Mouse (Mus musculus) T-helper 2 cell (primary cell): ENCODE measurements at regions not wholly inside any gene's neighbourhood (a gene's known extent, or its start where the extent isn't known, plus 50 kb on each side); places are given as distances from the start of the nearest gene placed in this dataset.

Source experiments
- in situ Hi-C: fragments of 300-600 bp; cut with MboI, MseI; formaldehyde crosslinking; loops from one replicate; pipeline ENCODE4 v1.15.1; 2025; ENCODE audit warnings: high pct_unique_total_duplicates

DNA sequence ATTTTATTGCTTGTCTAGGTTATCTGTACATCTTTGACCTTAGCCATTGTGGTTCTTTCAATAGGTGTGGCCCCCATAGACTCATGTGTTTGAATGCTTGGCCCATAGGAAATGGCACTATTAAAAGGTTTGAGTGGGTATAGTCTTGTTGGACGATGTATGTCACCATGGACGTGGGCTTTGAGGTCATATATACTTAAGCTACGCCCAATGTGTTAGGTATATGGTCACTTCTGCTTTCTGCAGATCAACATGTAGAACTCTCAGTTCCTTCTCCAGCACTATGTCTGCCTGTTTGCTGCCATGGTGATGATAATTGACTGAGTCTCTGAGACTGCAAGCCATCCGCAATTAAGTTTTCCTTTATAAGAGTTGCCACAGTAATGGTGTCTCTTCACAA lies 366.8 kb downstream of the Epha4 start:
- in situ Hi-C loops, result no loop called here

DNA sequence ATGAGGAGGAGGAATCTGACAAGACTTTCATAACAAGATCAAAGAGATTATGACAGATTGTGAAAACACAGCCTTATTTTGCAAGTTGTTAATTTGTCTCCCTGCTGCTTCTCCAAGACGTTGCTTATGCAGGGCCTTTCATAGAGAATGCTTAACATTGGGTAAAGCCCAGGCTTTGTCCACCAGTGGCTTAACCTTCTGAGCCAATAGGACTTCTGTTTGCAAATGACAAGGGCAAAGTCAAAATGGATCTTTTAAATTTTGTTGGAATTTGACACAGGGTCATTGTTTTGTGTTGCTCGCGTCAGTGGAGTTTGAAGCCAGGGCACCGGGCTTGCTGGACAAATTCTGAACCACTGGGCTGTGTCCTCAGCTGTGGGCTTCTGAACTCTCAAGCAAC lies 346.6 kb downstream of the Epha4 start:
- in situ Hi-C loops, result no loop called here

DNA sequence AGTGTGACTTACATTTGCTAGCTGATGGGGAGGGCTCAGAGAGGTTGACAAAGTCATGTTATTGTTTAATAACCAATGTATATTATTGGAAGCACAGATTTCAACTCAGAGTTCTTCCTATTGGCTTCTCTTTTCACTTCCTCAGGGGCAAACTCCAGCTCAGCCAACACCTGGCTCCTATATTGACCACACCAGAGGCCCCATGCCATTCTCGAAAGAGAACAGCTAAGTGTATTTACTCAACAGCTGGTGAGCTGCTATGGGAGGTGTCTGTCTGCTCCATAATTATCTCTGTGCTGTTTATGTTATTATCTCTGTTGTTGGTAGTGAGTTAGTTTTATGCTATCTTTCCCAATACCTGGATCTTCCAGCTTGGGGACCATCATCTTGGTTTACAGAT lies 342.4 kb downstream of the Epha4 start:
- in situ Hi-C loops, result no loop called here

DNA sequence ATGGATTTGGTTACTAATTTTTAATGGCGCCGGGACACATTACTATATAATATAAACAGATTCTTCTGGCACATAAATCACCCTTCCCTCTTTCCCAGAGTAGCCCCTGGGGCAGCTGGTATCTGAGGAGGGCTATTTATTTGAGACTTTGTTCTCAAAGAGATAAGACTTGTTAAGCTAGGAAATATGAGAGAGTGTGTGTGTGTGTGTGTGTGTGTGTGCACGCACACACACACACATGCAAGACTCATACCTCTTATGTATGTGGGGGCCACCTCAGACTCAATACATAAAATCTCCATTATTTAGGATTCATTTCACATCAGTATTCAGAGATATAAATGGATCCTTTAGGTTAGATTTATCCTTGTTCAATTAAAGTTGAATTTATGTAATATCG lies 340.1 kb downstream of the Epha4 start:
- in situ Hi-C loops, result no loop called here

DNA sequence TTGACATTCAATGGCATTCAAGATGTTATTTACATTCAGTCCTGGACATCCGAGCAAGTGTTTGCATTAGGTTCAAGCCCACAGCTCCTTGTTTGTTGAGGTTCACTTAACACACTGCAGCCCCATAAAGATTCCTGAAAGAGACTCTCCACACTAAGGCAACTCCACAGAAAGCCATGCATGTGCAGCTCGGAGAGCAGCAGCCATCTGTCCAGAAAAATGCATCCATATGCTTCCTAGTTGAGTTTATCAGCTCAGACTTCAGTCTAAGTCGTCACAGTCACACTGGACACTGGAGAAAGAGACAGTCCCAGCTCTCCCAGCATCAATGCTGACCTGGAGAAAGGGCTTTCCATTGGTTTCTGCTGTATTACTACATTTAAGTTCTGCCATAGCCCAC lies 339.7 kb downstream of the Epha4 start:
- in situ Hi-C loops, result no loop called here

DNA sequence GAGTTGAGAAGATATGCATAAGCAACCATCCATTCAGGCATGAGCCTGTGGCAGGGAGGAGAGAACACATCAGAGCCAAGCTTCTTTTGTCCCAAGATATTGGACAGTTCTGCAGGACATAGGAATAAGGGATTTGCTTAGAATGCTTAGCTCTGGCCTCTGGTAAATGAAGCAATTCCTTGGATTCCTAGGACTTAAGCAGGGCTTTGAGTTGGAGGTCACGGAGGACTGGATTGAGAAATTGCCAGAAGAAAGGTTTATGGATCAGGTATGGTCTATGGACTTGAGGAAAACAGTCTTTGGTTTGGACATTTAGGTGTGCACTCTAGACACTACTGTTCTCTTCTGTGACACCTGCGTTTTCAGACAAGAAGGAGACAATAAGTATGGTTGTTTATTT lies 338.4 kb downstream of the Epha4 start:
- in situ Hi-C loops, result no loop called here

DNA sequence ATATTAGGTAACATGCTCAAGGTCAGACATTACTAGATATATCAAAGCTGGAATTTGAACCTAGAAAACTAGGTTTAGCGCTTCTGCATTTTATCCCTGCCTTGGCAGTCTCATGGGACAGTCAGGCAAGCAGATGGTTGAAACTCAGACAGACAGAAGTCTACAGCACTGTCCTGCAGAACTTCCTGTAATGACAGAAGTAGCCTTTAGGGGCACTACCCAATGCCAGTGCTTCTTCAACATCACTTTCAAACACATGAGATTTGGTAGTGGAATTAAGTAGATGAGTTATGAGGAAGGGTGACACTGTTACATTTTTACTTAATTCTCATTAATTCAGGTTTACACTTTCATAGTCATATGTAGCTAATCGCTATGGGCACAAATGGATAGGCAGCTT lies 330.9 kb downstream of the Epha4 start:
- in situ Hi-C loops, result no loop called here

DNA sequence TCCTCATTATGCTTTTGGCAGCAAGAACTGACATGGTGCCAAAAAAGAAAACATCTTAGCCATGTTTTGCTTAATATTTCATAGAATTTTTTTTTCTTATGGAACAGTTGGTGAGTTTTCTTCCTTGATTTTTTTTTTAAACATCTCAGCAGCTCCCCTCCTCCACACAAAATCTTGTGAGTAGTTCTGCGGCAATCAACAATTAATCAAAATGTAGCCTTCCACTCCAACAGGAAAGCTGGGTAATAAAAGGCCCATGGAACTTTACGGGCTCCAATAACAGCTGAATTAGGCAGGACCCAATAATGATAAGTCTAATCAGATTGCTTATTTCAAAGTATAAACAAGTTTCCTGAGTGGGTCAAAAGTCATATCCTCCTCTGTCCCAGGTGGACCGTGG lies 324.7 kb downstream of the Epha4 start:
- in situ Hi-C loops, result no loop called here

DNA sequence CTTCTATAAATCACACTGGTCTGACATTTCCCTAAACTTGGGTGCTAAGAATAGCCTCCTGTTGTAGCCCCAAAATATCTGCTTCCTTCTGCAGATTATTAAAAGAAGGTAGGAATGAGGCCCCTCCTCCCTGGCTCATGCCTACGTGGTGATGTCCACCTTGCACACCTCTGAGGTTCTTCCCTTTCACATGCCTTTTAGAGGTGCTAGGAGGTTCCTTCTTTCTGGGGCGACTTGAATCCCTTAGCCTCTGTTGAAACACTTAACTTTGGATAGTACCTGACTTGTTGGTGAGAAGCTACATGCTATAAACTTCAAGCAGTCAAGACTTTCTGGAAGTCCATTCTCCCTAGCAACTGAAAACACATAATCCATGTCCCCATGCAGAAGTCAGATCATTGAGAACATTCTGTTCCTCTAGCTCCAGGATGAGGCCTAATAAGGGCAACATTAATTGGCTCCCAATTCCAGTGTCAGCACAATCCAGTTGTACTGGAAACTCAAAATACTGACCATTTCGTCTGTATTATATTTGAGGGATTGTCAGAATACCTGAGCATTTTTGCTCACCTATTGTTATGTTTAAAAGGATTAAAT lies 313.5 kb downstream of the Epha4 start:
- in situ Hi-C loops, result no loop called here

DNA sequence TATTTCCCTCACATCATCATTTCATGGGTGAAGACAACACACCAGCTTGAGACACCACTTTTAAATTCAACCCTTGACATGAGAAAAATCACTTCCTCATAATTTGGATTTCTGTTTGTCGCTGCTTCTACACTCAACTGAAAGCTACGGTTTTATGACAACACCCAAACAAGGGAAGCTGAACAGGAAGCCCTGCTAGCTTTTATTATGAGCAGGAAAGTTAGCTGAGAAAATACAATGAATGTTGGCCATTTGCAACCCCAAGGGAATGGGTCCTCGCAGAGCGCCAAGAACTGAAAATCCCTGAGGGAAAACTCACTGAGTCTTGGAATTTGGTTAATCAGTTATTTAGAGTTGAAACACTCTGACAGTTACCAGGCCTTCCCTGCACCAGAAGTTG lies 311.9 kb downstream of the Epha4 start:
- in situ Hi-C loops, result no loop called here

DNA sequence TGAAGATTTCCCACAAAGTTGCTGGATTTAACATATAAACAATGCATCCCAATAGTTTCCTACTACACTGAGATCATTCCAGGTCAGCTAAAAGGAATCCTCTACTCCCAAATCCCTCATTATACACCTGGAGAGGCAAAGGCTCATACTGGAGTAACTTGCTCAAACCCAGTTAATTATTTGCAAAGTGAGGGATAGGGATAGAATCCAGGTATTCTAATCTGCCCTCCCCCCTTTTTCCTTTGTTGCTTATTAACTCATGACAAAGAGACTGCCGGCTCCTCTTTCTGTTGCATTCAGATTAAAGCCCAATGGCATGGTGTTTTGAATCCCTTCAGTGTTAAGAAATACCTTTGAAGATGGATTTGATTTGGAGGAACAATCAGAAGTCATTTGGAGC lies 308.4 kb downstream of the Epha4 start:
- in situ Hi-C loops, result no loop called here

DNA sequence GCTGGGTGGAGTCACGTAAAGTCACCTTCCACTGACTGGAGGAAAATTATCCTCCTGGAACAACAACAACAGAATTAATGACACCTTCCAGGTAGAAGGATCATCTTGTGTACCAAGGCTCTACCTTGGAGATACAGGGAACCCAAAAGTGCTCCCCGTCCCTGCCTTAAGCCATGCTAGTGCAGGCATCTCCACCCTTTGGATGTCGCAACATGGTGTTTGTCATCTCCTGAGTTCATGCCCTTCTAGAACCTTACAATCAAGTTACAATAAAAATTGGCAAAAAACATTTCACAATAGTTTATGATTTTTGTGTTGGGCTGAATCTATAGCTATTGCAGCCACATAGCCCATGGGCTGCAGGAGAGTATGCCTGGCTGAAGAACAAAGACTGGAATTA lies 305.5 kb downstream of the Epha4 start:
- in situ Hi-C loops, result no loop called here

DNA sequence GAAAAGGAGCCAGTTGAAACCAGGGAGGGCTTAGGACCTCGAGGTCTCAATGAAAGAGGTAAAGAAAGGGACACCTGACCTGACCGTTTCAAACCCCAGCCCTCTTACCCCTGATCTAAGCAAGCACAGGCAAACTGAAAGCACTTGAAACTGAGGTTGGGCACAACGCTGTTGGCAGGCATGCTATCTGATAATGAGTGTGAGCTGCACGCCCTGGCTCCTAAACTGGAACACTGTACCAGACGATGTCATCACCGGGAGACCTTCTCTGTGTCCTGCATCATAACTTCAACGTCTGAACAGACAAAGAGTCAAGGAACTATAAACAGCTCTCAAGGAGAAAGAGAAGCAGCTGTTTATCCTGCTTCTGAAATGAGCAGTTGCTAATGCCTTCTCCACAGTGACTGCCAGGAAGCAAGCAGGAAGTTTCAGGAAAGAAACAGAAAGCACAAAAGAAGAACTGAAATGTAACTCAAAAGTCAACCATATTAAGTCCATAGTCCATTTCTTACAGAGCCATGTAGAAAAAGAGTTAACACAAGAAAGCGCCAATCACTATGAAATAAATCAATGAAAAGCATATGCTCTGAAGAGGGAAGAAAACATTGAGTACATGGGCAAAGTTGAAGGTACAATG lies 301.3 kb downstream of the Epha4 start:
- in situ Hi-C loops, result no loop called here

DNA sequence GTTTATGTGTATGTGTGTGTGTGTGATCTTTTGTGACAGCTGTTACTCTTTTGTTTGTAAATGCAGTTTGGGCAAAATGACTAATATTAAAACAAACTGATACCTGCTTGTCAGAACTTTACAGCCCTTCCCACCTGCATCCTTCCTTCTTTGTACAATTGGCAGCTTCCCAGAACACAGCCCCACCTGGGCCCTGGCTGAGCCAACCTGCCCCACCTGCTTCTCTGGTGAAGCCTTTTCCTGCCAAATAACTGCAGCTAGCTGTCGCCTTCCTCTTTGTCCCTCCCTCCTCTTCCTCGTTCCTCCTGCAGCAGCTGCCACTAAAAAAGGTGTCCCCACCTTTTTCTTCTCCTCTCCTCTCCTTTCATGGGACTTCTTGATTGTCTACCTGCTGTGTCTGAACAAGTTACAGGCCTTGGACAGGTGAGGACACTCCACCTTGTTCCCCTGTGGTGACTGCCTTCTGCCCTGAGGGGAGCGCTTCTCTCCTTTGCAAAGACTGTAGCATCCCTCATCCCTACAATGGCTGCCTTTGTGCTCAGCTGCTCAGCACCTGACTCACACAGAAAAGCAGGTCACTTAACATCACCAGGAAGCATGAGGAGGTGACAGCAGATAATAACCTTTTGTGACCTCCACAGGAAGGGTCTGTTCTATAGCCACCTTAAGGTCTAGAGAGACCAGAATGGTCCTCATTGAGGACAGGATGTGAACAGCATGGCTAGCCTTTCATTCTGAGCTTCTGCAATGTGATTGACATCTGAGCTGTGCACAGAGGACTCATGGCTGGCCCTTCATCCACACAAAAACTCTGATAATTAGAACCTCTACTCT lies 295.2 kb downstream of the Epha4 start:
- in situ Hi-C loops, result no loop called here

DNA sequence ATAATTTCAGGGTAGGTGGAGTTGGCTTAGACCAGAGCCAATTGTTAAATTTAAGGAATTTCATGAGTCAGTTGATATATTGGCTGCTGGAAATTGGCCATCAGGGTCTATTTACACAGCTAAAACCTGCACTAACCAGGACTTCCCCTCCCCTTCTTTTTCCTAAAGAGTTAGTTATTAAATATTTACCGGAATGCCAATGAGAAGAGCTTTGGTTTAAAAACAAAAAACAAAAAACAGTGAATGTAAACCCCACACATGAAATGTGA lies 294.6 kb downstream of the Epha4 start:
- in situ Hi-C loops, result no loop called here

DNA sequence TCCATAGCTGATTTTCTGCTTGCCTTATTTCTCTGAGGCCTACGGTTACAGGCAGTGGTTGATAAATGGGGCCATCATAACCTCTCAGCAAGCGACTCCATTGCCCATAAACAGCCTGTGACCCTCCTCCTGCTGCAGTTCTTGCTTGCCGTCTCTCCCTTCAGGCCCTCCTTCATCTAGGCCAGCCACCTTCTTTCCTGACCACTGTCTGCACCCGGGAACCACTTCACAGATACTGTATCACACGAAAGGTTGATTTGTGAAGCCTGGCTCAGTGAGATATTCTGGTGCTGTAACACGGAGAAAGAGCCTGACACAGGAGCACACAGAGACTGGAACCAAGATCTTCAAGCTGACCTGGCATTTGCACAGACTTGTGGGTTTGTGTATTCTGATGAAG lies 294.1 kb downstream of the Epha4 start:
- in situ Hi-C loops, result no loop called here

DNA sequence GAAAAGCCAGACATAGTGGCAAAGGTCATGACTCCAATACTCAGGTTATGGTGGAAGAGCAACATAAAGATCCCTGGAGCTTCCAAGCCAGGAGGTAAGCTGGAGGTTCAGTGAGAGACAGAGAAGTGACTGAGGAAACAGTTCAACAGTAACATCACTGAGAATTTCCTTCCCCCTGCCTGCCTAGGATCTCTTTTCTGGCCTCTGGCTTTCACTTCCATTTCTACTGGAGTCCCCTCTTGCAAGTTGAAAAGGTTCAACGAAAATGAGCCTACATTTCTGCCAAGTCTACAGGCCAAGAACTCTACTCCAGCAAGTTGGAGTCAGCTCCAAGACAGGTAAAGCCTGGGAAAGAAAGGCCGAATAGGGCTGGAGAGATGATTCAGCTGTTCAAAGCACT lies 293.0 kb downstream of the Epha4 start:
- in situ Hi-C loops, result no loop called here

DNA sequence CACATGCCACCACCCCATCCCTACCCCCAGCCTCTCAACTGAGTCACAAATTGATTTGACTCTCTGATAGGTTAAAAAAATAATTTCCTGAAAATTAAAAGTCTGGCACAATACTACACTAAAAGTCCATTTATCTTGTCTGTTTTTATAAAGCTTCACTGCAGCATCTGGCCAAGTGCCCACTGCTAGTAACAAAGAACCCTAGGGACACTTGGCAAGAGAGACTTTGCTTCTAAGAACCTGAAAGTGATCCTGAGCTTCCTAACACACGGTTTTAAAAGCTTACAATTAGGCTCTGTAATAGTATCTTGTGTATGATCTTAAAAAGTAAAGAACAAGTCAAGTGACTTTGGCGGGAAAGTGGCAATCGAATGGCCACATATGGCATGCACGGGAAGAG lies 288.3 kb downstream of the Epha4 start:
- in situ Hi-C loops, result no loop called here

DNA sequence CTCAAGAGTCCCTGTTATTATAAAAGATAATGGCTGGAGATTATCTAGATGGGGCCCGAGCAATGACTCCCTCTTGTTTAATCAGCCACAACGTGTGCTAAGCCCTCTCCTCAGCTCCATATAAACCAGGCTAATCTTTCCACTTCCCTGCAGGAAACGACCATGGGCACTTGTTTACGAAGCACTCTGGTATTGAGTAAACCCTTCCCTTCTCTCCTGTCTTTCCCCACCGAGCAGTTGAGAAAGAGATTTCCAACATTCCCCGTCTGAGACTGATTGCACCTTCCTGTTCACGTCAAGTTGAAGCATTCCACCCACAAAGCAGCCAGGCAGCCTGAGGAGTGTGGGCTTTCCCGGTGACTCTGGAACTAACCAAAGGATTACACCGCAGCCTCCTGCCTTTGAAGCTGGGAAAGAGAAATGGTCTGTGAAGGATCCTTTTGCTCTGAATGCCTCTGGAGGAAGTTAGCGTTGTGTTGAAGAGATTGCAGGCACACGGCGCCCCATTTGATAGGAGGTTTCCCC lies 287.8 kb downstream of the Epha4 start:
- in situ Hi-C loops, result no loop called here

DNA sequence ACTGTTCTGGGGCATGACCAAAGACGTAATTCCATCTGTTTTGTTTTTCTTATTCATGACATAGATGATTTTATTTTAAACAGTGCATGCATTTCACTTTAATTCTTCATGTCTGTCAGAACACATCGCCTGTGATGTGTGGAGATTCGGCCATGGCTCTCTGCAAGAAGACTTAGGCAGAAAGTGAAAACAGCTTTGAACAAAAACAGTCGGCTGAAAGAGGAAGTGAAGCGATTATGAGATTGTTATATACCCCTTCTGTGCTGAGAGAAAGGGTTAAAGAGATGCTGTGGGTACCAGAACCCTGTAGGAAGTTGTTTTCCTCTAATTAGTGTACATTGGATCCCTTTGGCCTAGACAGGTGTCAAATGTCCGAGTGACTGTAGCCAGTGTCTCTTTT lies 287.1 kb downstream of the Epha4 start:
- in situ Hi-C loops, result no loop called here

DNA sequence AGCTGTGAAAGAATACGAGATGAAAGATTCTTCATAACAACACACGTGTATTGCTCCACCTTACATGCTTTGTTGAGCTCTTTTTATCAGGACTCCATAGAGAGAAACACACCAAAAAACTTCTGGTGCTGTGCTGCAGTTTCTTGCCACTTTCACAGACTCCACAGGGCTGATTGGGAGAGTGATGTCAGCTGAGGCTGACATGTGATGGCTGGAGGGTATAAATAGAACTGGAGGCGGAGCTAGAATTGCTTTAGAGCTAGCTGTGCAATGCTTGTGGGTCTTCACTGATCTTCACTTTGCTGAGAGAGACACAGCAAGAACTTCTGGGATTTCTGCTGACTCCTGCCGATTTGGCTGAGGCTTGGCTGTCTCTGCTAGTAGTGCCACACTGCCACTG lies 285.3 kb downstream of the Epha4 start:
- in situ Hi-C loops, result no loop called here

DNA sequence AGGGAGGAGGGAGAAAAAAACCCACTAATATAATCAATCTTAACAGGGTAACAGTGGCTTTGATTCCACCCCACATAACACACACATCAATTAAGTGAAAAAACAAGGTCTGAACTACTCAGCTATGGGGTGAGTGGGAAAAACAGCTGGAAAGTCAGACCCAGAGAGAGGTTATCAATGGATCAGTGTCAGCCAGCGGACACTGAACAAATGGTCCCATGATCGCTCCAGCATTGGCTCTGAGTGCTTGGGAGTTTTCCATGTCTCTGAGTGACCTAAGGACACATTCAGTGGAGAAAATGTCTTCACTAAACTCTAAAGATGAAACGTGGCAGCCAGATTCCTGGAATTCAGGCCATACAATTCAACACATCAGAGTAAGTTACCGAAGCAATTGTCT lies 281.9 kb downstream of the Epha4 start:
- in situ Hi-C loops, result no loop called here

DNA sequence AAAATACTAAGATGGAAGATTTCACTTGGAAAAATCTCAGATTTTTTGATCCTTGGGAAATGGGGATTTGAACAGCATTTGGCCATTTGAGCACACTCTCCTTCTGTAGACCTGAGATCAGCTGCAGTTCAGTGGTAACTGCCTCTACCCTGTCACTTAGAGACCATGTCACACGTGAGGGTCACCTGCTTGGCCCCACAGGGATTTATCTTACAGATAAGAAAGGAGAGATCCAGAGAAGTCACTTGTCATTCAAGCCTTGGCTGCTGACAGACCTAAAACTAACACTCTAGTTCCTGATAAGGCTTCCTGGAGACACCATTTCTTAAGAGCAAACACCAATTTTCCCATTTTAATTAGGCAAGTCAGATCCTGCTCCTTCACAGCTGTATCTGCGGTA lies 270.2 kb downstream of the Epha4 start:
- in situ Hi-C loops, result no loop called here
